In genomic region chr13:109907634-109908033, GRCm38 (mm10) we compare ENCODE assay signal across 9 mouse cellular contexts.
A peak's percentile ranks its signal among the peaks of the same experiment; 100 is the strongest.
DNase-seq lines count a peak whose midpoint lies in the region; ATAC-seq and TF ChIP-seq lines count a peak whose summit lies in the region.
"Had no signal": no experiment of that assay in that cellular context is flagged by ENCODE, and none has a peak within 500 bp of the region (broad histone marks: within the 10 kb centered on the region; RNA-seq: fewer than 3 reads in every experiment).

No protein-coding gene starts in this region.

- 0 out of 2 replicates have a peak, but pooled peaks have one; percentile 24 for ATAC-seq in forebrain, embryonic 11.5 days (replicated peaks; ENCODE audit: low FRiP score)
- no peak for ATAC-seq in forebrain, embryonic 16.5 days

- 31% methylated on average over 9 of the region's 9 CpGs for WGBS in forebrain, embryonic 11.5 days
- WGBS in forebrain, embryonic 16.5 days = 27% methylated on average over 9 of the region's 9 CpGs
- WGBS in heart, adult 2 months = 19% methylated on average over 9 of the region's 9 CpGs

- TF ChIP-seq POLR2A in heart, adult 2 months (IDR thresholded peaks at IDR 0.05; ENCODE audit: insufficient read depth, low read depth, low read length) = no peak

- peak; percentile 93 for TF ChIP-seq CTCF in heart, adult 2 months (IDR thresholded peaks at IDR 0.05)

- H3K4me2 ChIP-seq in forebrain, embryonic 11.5 days (ENCODE audit: low read depth, low read length, severe bottlenecking) = no peak overlapping the region
- H3K4me2 ChIP-seq in forebrain, embryonic 16.5 days (ENCODE audit: low read length) = no peak overlapping the region
- H3K4me2 ChIP-seq: midbrain, embryonic 12.5 days had no signal

- no peak overlapping the region for H3K4me3 ChIP-seq in forebrain, embryonic 11.5 days (ENCODE audit: low read depth, low read length)
- no peak overlapping the region for H3K4me3 ChIP-seq in forebrain, embryonic 16.5 days (replicated peaks; ENCODE audit: low read length)
- H3K4me3 ChIP-seq in heart, adult 2 months = no peak overlapping the region
- H3K4me3 ChIP-seq: midbrain, embryonic 12.5 days had no signal

- H3K79me2 ChIP-seq in heart, adult 2 months (replicated peaks; ENCODE audit: control insufficient read depth, insufficient read depth, low read length) = no peaks in the 10 kb centered on the region; the same call in 1 of the 2 replicates

- H3K27ac ChIP-seq in forebrain, embryonic 11.5 days (ENCODE audit: low read depth, low read length) = no peak overlapping the region
- no peak overlapping the region for H3K27ac ChIP-seq in forebrain, embryonic 16.5 days (ENCODE audit: low read length)
- H3K27ac ChIP-seq in heart, adult 2 months = no peak overlapping the region
- H3K27ac ChIP-seq: midbrain, embryonic 12.5 days had no signal

- H3K9me3 ChIP-seq in forebrain, embryonic 11.5 days (ENCODE audit: control insufficient read depth, low read length) = no peaks in the 10 kb centered on the region
- H3K9me3 ChIP-seq in forebrain, embryonic 16.5 days (ENCODE audit: control insufficient read depth, low read length) = no peaks in the 10 kb centered on the region
- H3K9me3 ChIP-seq: midbrain, embryonic 12.5 days had no signal

- intact Hi-C loops in heart, adult 2 months (cut with DNase I) = loop anchor here (1.0 to 5.0 kb wide), 2 partner anchors 131 to 290 kb away; no protein-coding TSS in a partner anchor

- no peak overlapping the region for H3K9ac ChIP-seq in forebrain, embryonic 11.5 days (ENCODE audit: low read length)
- H3K9ac ChIP-seq in forebrain, embryonic 16.5 days (replicated peaks; ENCODE audit: low read depth, low read length) = no peak overlapping the region
- H3K9ac ChIP-seq in heart, adult 2 months (ENCODE audit: low read depth, low read length) = no peak overlapping the region
- H3K9ac ChIP-seq: midbrain, embryonic 12.5 days had no signal

- H3K36me3 ChIP-seq in forebrain, embryonic 11.5 days (ENCODE audit: control insufficient read depth, insufficient read depth, low read length) = no peaks in the 10 kb centered on the region
- H3K36me3 ChIP-seq in forebrain, embryonic 16.5 days (ENCODE audit: control insufficient read depth, insufficient read depth) = no peaks in the 10 kb centered on the region
- 0 out of 2 replicates have a peak, but pooled peaks cover 2% of the 10 kb centered on the region for H3K36me3 ChIP-seq in heart, adult 2 months (ENCODE audit: control insufficient read depth, insufficient read depth, low read length)
- H3K36me3 ChIP-seq: midbrain, embryonic 12.5 days had no signal

- no peaks in the 10 kb centered on the region for H3K27me3 ChIP-seq in forebrain, embryonic 11.5 days (ENCODE audit: control insufficient read depth, insufficient read depth, low read length)
- H3K27me3 ChIP-seq in forebrain, embryonic 16.5 days (replicated peaks; ENCODE audit: control insufficient read depth, insufficient read depth, low read length) = no peaks in the 10 kb centered on the region
- no peaks in the 10 kb centered on the region for H3K27me3 ChIP-seq in heart, adult 2 months (ENCODE audit: control insufficient read depth, insufficient read depth, low read length)

- peak; percentile 77 for DNase-seq in forebrain, embryonic 11.5 days (ENCODE audit: low spot score)
- DNase-seq in ZHBTc4 (ENCODE audit: low read depth, low spot score) = peak; percentile 84
- DNase-seq in cerebellum, postnatal 25 days = peak; percentile 77 to 86
- DNase-seq in heart, adult 2 months = peak; percentile 76 to 82
- DNase-seq in layer of hippocampus, adult 9-11 months = peak; percentile 66
- peak; percentile 82 for DNase-seq in lung, postnatal 14 days
- peak; percentile 70 to 87 for DNase-seq in spleen, postnatal 10 days (ENCODE audit: low spot score in 2 of 2)

- H3K4me1 ChIP-seq in forebrain, embryonic 11.5 days (replicated peaks; ENCODE audit: control insufficient read depth, insufficient read depth, low read length) = peaks cover 3% of the 10 kb centered on the region; the same call in 1 of the 2 replicates
- peaks cover 30% of the 10 kb centered on the region for H3K4me1 ChIP-seq in forebrain, embryonic 16.5 days (replicated peaks; ENCODE audit: control insufficient read depth, insufficient read depth, low read length)
- peaks cover 4% of the 10 kb centered on the region; the same call in 1 of the 2 replicates for H3K4me1 ChIP-seq in heart, adult 2 months (ENCODE audit: control insufficient read depth, insufficient read depth, low read length)

- peak; percentile 59; the same call in 1 of the 2 replicates for TF ChIP-seq EP300 in heart, adult 2 months (IDR thresholded peaks at IDR 0.05; ENCODE audit: insufficient read depth, low read depth, low read length)
